Mouse (Mus musculus) heart, postnatal 0 days (tissue): ENCODE results near the gene Tinagl1. TPM values are rescaled to one million over a fixed set of nuclear protein-coding genes. Genes with fewer than 3 reads are reported as not detected.

Experiments
- ATAC-seq: fragments of 200-750 bp; cut with Nextera tagmentation; 2 replicates; pipeline ENCODE4 v1.8.0; 2017; ENCODE audit warnings: low read depth, moderate number of reproducible peaks, moderate library complexity; ENCODE audit not compliant: insufficient read depth
- DNase-seq: peaks from one replicate; pipeline ENCODE4 v3.0.0-alpha.2; 2016; ENCODE audit warnings: low spot score
- H3K27ac ChIP-seq: fragments of 300-500 bp; sonication (generic); 2 replicates; pipeline ENCODE4 v1.5.1; 2014; ENCODE audit warnings: low read depth, mild to moderate bottlenecking
- H3K27me3 ChIP-seq: fragments of 300-500 bp; sonication (generic); 2 replicates; pipeline ENCODE4 v1.6.1; 2014; ENCODE audit warnings: low read length, mixed read lengths; ENCODE audit not compliant: control insufficient read depth, insufficient read depth
- H3K36me3 ChIP-seq: fragments of 300-500 bp; sonication (generic); replicated peaks from 2 replicates; pipeline ENCODE4 v1.6.1; 2014; ENCODE audit warnings: low read length, mixed read lengths; ENCODE audit not compliant: control insufficient read depth, insufficient read depth
- H3K4me1 ChIP-seq: fragments of 300-500 bp; sonication (generic); 2 replicates; pipeline ENCODE4 v1.6.1; 2014; ENCODE audit warnings: antibody characterized with exemption; ENCODE audit not compliant: control insufficient read depth, insufficient read depth
- H3K4me2 ChIP-seq: fragments of 300-500 bp; sonication (generic); 2 replicates; pipeline ENCODE4 v1.6.1; 2014; ENCODE audit warnings: low read depth, mild to moderate bottlenecking, low read length, moderate library complexity
- H3K4me3 ChIP-seq: fragments of 300-500 bp; sonication (generic); 2 replicates; pipeline ENCODE4 v1.5.1; 2014; ENCODE audit warnings: low read depth, low read length
- H3K9ac ChIP-seq: fragments of 300-500 bp; sonication (generic); replicated peaks from 2 replicates; pipeline ENCODE4 v1.6.1; 2014; ENCODE audit warnings: low read depth, low read length, mixed read lengths
- H3K9me3 ChIP-seq: fragments of 300-500 bp; sonication (generic); replicated peaks from 2 replicates; pipeline ENCODE4 v1.6.1; 2016; ENCODE audit warnings: low read length; ENCODE audit not compliant: control insufficient read depth
- CTCF ChIP-seq: IDR thresholded peaks from 2 replicates; pipeline ENCODE4 v1.5.1; 2016; ENCODE audit warnings: antibody characterized with exemption, control low read depth, low read depth
- EP300 ChIP-seq: IDR thresholded peaks from 2 replicates; pipeline ENCODE4 v1.6.1; 2016; ENCODE audit warnings: antibody characterized with exemption, low read depth
- WGBS: fragments of 180-500 bp; shearing (Covaris S2); extraction: QIAGEN DNeasy Blood & Tissue Kit; methylation state at CpG from one replicate; pipeline ENCODE4 v1.1.7; 2014; 5-methylcytosine and 5-hydroxymethylcytosine counted together
- polyA plus RNA-seq: library from polyadenylated mRNA; unstranded; fragments of >200 nt; fragmentation: Nextera tagmentation; extraction: Ambion mirVana; gene quantifications from 2 replicates; pipeline ENCODE4 v1.2.1, GENCODE M21; 2015
- total RNA-seq: library from RNA; depleted of rRNA; stranded (reverse); fragments of >200 nt; gene quantifications from 2 replicates; pipeline ENCODE4 v1.2.3, GENCODE M21; 2014; ENCODE audit warnings: low replicate concordance

Gene Tinagl1
- total and polyA plus RNA-seq, 2 experiments from 2014 or later: 61.3 to 168 TPM

DNA sequence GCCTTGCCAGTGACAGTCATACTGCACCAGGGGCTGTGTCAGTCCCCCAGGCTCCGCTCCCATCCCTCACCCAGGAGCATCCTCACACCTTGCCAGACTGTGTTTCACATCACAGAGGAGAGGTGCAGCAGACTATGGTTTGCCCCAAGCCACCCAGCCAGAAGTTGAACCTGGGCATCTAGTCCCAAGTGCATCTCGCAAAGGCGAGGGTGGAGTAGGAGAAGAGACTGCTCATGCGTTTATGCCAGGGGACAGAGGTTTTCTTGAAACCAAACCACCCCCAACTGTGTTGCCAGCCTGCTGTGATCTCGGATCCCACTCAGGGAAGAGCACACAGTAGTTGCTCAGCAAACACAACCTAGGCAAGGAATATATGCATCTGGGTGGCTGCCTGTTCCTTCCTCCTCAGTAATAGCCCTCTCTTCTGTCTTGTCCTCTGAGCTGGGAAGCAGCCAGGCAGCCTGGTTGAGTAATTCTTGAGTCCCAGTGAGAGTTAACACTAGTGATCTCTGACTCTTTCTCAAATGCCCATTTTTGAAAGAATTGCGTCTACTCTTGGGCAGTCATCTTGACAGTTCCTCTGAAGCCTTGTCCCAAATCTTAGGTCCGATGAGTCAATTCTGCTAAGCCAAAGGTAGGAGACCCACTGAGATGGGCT is 43.3 kb downstream of the Tinagl1 start:
- H3K27ac ChIP-seq: no peak overlapping the region
- H3K9me3 ChIP-seq: no peaks in the 10 kb centered on the region
- ATAC-seq: no peak
- H3K4me2 ChIP-seq: no peak overlapping the region
- H3K4me3 ChIP-seq: no peak overlapping the region
- TF ChIP-seq EP300: no peak
- H3K27me3 ChIP-seq: peaks cover 4% of the 10 kb centered on the region; the same call in 1 of the 2 replicates
- no peaks in the 10 kb centered on the region for H3K4me1 ChIP-seq
- DNase-seq: no peak
- H3K36me3 ChIP-seq: peaks cover 20% of the 10 kb centered on the region
- WGBS: 92% methylated on average over 7 of the region's 7 CpGs
- no peak overlapping the region for H3K9ac ChIP-seq

DNA sequence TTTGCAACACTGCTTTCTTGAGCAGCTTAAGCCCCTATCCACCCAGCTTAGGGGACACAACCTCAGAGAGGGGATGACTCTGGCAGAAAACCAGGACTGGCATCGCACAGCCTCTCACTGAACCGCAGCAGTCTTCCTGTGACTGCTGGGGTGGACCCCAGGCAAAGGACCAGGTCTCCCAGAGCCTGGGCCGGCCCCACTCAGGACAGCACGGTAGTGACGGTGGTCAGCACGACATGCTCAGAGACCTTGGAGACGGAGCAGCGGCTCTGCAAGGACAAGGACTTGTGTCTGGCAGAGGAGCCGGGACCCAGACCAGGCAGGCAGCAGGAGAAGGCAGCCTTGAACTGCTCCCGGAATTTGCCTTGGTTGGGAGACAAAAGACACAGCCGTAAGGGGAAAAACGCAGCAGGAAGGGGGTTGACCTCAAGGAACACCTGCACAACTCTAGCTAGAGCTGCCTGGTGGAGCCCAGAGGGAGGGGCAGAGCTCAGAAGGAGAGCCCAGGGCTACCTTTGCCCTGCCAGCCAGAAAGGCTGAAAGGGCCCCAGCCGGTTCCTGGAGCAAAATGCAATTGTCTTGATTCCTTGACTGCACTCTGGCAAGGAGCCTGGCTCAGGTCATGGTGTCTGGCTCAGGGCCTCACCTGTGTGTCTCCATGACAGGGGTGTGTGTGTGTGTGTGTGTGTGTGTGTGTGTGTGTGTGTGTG is 44.1 kb downstream of the Tinagl1 start:
- ATAC-seq: no peak
- DNase-seq: no peak
- no peak overlapping the region for H3K4me3 ChIP-seq
- H3K4me1 ChIP-seq: no peaks in the 10 kb centered on the region
- TF ChIP-seq CTCF (no peak), EP300 (no peak)
- 63% methylated on average over 13 of the region's 13 CpGs for WGBS
- H3K27me3 ChIP-seq: no peaks in the 10 kb centered on the region
- no peak overlapping the region for H3K9ac ChIP-seq
- H3K9me3 ChIP-seq: no peaks in the 10 kb centered on the region
- H3K36me3 ChIP-seq: peaks cover 28% of the 10 kb centered on the region
- no peak overlapping the region for H3K4me2 ChIP-seq
- H3K27ac ChIP-seq: no peak overlapping the region

- DNase-seq (no peak), ATAC-seq (no peak)
- Histone ChIP-seq H3K4me3 (no peak overlapping the region), H3K27me3 (no peaks in the 10 kb centered on the region), H3K4me1 (no peaks in the 10 kb centered on the region), H3K9me3 (no peaks in the 10 kb centered on the region), H3K9ac (no peak overlapping the region), H3K4me2 (no peak overlapping the region), H3K27ac (no peak overlapping the region), H3K36me3 (peaks cover 35% of the 10 kb centered on the region)
- 84% methylated on average over 10 of the region's 10 CpGs for WGBS
- TF ChIP-seq EP300: no peak
- TF ChIP-seq CTCF: no peak
Observed at GRCm38 (mm10) chr4:130130082-130130481, 44.8 kb downstream of the Tinagl1 start.

DNA sequence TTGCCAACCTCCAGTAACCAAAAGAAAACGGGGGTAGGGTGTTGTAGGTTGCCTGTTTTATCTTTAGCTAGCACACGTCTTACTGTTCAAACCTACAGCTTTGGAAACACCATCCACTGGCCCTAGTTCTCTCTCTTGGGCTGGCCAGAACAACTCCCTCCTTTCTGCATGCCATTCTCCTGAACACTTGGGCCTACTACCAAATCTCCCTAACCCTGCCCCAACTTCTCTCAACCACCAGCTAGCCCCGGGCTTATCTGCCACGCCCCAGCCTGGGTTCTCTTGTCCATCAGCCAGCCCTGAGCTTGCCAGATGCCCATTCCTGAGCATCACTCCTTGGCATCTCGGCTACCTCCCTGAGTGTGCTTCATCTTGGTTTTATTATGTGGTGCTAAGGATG is 46.0 kb downstream of the Tinagl1 start:
- Histone ChIP-seq H3K27me3 (no peaks in the 10 kb centered on the region), H3K4me1 (no peaks in the 10 kb centered on the region), H3K9me3 (no peaks in the 10 kb centered on the region), H3K27ac (no peak overlapping the region), H3K36me3 (peaks cover 47% of the 10 kb centered on the region), H3K9ac (no peak overlapping the region), H3K4me3 (no peak overlapping the region), H3K4me2 (no peak overlapping the region)
- DNase-seq (no peak), ATAC-seq (no peak)
- WGBS: 69% methylated on average over 5 of the region's 5 CpGs
- no peak for TF ChIP-seq CTCF
- TF ChIP-seq EP300: no peak

GRCm38 (mm10) chr4:130125935-130126334 is 49.0 kb downstream of the Tinagl1 start:
- Histone ChIP-seq H3K27me3 (no peaks in the 10 kb centered on the region), H3K27ac (no peak overlapping the region), H3K9ac (no peak overlapping the region), H3K4me2 (no peak overlapping the region), H3K4me1 (no peaks in the 10 kb centered on the region), H3K4me3 (no peak overlapping the region), H3K36me3 (peaks cover 76% of the 10 kb centered on the region), H3K9me3 (no peaks in the 10 kb centered on the region)
- no peak for DNase-seq
- 80% methylated on average over 5 of the region's 5 CpGs for WGBS
- no peak for ATAC-seq
- TF ChIP-seq CTCF: no peak
- TF ChIP-seq EP300: no peak

DNA sequence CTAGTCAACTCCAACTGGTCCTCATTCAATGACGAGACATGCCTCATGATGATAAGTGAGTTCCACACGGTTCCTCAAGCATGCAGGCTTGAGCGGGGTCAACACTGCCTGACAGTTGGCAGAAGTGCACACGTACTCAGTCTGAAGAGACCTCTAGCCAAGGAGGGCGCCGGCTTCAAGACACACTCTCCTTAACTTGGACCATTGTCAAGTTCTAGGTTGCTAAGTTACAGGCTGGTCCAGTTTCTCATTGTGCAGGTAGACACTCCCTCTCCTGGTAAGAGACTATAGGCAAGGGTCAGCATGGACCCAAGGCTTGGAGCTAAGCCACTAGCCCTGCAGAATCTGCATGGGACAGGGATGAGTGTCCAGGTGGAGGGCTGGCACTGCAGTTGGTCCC is 49.8 kb downstream of the Tinagl1 start:
- H3K4me3 ChIP-seq: no peak overlapping the region
- H3K27ac ChIP-seq: no peak overlapping the region
- WGBS: 79% methylated on average over 6 of the region's 6 CpGs
- H3K36me3 ChIP-seq: peaks cover 77% of the 10 kb centered on the region
- H3K9me3 ChIP-seq: no peaks in the 10 kb centered on the region
- no peak overlapping the region for H3K4me2 ChIP-seq
- H3K27me3 ChIP-seq: no peaks in the 10 kb centered on the region
- TF ChIP-seq CTCF: no peak
- no peak for TF ChIP-seq EP300
- no peak overlapping the region for H3K9ac ChIP-seq
- ATAC-seq (no peak), DNase-seq (no peak)
- H3K4me1 ChIP-seq: no peaks in the 10 kb centered on the region
